Mouse (Mus musculus) layer of hippocampus, adult 9-10 months (tissue): ENCODE results near the gene Pebp1.

Experiments
- DNase-seq: peaks from one replicate; pipeline ENCODE4 v3.0.0; 2022; ENCODE audit warnings: low spot score

Gene Pebp1

GRCm38 (mm10) chr5:117240321-117240731 lies 47.1 kb downstream of the Pebp1 start:
- DNase-seq, result peak; percentile 33

DNA sequence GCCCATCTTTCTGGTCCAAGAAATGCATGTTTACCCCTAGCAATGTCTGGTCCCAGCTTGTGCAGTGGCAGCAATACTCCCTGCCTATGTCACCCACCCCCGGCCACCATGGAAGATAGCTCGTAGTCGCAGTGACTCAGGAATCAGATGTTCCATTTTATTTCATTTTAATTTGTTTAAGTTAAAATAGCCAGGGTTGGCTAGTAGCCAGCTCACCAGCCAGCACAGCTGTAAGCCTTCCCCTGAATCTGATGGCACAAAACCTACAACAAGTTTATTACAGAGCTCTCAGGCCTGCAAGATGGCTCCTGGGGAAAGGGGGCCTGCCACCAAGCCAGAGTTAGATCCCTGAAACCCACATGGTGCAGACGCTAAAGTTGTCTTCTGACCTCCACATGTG lies 48.3 kb downstream of the Pebp1 start:
- DNase-seq, result no peak

DNA sequence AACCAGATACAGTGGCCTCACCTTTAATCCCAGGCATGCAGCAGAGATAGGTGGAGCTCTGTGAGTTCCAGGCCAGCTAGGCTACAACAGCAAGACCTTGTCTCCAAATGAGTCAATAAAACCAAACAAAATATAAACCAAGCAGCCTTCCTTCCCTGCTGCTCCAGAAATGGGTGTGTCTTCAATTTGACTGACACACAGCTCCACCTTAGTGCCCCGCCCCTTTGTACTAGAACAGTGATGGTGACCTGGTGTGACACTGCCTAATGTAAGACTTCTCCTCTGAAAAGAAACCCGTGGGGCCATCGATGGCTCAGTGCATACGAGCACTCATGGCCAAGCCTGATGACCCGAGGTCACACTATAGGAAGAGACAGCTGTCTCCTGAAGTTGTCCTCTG lies 50.9 kb downstream of the Pebp1 start:
- no peak for DNase-seq
